Mouse (Mus musculus): ENCODE measurements around the gene Clstn2. TPM values are rescaled to one million over a fixed set of nuclear protein-coding genes. Genes with fewer than 3 reads are reported as not detected.

The Clstn2 gene
- total and polyA plus RNA-seq, 3 experiments: not detected

DNA sequence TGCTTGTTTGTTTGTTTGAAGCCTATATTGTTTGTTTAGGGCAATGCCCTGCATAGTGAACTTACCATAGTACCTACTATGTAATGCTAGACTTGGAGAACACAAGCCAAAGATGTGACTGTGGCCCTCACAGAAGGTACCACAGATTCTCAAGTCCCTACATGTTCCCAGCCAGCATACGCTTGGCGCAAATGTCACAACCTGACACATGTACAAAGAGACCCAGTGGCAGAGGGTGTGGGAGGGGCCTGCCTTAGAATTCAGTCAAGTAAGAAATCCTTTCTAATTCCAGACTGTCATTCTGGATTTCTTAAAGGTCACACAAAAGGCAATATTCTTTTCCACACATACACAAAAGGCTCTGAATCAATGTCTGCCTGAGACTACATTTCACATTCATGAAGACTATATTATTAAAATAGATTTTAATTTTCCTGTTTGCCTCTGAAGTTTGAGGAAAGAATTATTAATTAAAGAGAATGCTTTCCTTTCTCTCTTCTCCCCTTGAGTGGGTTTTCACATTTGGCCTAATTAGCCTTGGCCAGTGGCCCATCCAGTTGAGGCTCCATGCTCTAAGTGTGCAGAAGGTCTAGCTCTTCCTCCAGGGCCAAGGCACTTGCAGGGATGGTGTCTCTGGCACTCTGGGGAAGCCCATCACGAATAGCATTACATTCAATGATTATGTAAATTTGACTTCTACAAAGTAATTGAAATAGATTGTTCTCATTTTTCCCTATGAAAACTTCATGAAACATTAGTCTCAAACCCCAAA is 305.1 kb downstream of the Clstn2 start:
- Histone ChIP-seq H3K4me1 (ENCODE audit: control insufficient read depth in 1 of 2, insufficient read depth in 2 of 2, low read length in 2 of 2) (no peaks in the 10 kb centered on the region), H3K27me3 (ENCODE audit: control insufficient read depth in 1 of 2, insufficient read depth in 2 of 2, low read length in 2 of 2) (no peaks in the 10 kb centered on the region), H3K79me2 (ENCODE audit: control insufficient read depth, insufficient read depth, low read length, poor library complexity) (no peaks in the 10 kb centered on the region), H3K9ac (ENCODE audit: control insufficient read depth, low read depth, low read length, poor library complexity, severe bottlenecking) (no peak overlapping the region), H3K9me3 (replicated peaks; ENCODE audit: insufficient read depth, low read length) (no peaks in the 10 kb centered on the region), H3K4me3 (ENCODE audit: control insufficient read depth in 1 of 2, insufficient read depth in 1 of 2, low read depth in 2 of 2, low read length in 2 of 2) (no peak overlapping the region), H3K27ac (ENCODE audit: control insufficient read depth, low read depth, low read length) (no peak overlapping the region), H3K36me3 (ENCODE audit: control insufficient read depth in 1 of 2, insufficient read depth in 2 of 2, low read length in 2 of 2) (no peaks in the 10 kb centered on the region)
- DNase-seq (ENCODE audit: low read depth, low spot score): no peak
- TF ChIP-seq RCOR1 (IDR thresholded peaks at IDR 0.05; ENCODE audit: low read depth, low read length) (no peak), GATA1 (IDR thresholded peaks at IDR 0.05; ENCODE audit: low read depth, low read length) (no peak), SMC3 (IDR thresholded peaks at IDR 0.05; ENCODE audit: low read depth, low read length) (no peak), UBTF (IDR thresholded peaks at IDR 0.05; ENCODE audit: borderline replicate concordance, insufficient read depth, low read depth, low read length) (no peak)

DNA sequence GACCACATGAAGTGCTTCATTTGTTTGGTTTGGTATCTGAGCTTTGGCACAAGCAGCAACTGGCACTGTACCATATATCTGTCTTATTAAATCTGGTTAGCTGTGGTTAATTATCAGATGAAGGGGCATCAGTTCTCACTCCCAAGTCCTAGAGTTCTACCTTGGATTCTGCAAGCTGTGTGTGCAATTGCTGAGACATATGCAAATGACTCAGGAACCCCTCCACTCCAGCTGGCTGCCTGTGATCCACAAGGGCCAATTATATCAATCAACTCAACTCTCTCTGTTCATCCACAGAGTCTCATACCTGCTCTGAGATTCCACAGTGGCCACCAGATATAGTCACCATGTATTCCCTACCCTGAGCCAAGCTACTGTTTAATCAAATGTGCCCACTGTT is 315.3 kb downstream of the Clstn2 start:
- Histone ChIP-seq H3K4me3 (ENCODE audit: control insufficient read depth in 1 of 2, insufficient read depth in 1 of 2, low read depth in 2 of 2, low read length in 2 of 2) (no peak overlapping the region), H3K27me3 (ENCODE audit: control insufficient read depth in 1 of 2, insufficient read depth in 2 of 2, low read length in 2 of 2) (no peaks in the 10 kb centered on the region), H3K9me3 (replicated peaks; ENCODE audit: insufficient read depth, low read length) (no peaks in the 10 kb centered on the region), H3K79me2 (ENCODE audit: control insufficient read depth, insufficient read depth, low read length, poor library complexity) (no peaks in the 10 kb centered on the region), H3K36me3 (ENCODE audit: control insufficient read depth in 1 of 2, insufficient read depth in 2 of 2, low read length in 2 of 2) (no peaks in the 10 kb centered on the region), H3K27ac (ENCODE audit: control insufficient read depth, low read depth, low read length) (no peak overlapping the region), H3K4me1 (ENCODE audit: control insufficient read depth in 1 of 2, insufficient read depth in 2 of 2, low read length in 2 of 2) (no peaks in the 10 kb centered on the region), H3K9ac (ENCODE audit: control insufficient read depth, low read depth, low read length, poor library complexity, severe bottlenecking) (no peak overlapping the region)
- DNase-seq (ENCODE audit: low read depth, low spot score): no peak
- no peak for TF ChIP-seq RAD21 (IDR thresholded peaks at IDR 0.05; ENCODE audit: low read depth, low read length)
- no peak for TF ChIP-seq ZKSCAN1 (IDR thresholded peaks at IDR 0.05; ENCODE audit: low read depth, low read length)
- no peak for TF ChIP-seq MAX (IDR thresholded peaks at IDR 0.05; ENCODE audit: low read length)
- TF ChIP-seq SMC3 (IDR thresholded peaks at IDR 0.05; ENCODE audit: low read depth, low read length): no peak
- no peak for TF ChIP-seq TAL1 (IDR thresholded peaks at IDR 0.05; ENCODE audit: low read length)
- no peak for TF ChIP-seq HCFC1 (IDR thresholded peaks at IDR 0.05; ENCODE audit: low read depth, low read length)
- no peak for TF ChIP-seq EP300 (IDR thresholded peaks at IDR 0.05; ENCODE audit: low read depth in 1 of 2, low read length in 2 of 2)

DNA sequence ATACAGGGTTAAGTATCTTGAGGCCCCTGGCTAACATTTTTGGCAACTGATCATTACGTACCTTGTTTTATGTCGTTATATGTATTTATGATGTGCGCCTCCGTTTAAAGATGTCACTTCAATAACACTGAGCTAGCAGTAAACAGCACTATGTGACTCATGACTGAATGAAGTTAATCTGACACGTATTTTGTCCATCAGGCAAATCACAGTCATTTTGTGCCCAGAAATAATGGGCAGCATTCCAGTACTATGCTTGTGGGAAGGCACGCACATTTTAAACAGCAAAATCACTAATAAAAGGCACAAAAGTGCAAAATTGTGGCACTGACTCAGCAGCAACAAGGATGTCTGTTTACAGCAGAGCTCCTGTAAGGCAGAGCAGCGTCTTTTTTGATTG is 316.0 kb downstream of the Clstn2 start:
- no peak overlapping the region for H3K4me3 ChIP-seq (ENCODE audit: control insufficient read depth in 1 of 2, insufficient read depth in 1 of 2, low read depth in 2 of 2, low read length in 2 of 2)
- H3K27me3 ChIP-seq (ENCODE audit: control insufficient read depth in 1 of 2, insufficient read depth in 2 of 2, low read length in 2 of 2): no peaks in the 10 kb centered on the region
- no peaks in the 10 kb centered on the region for H3K4me1 ChIP-seq (ENCODE audit: control insufficient read depth in 1 of 2, insufficient read depth in 2 of 2, low read length in 2 of 2)
- H3K9ac ChIP-seq (ENCODE audit: control insufficient read depth, low read depth, low read length, poor library complexity, severe bottlenecking): no peak overlapping the region
- H3K36me3 ChIP-seq (ENCODE audit: control insufficient read depth in 1 of 2, insufficient read depth in 2 of 2, low read length in 2 of 2): no peaks in the 10 kb centered on the region
- TF ChIP-seq E2F4 (IDR thresholded peaks at IDR 0.05; ENCODE audit: borderline replicate concordance, low read depth, low read length) (no peak), MXI1 (IDR thresholded peaks at IDR 0.05; ENCODE audit: low read depth, low read length) (no peak), TAL1 (IDR thresholded peaks at IDR 0.05; ENCODE audit: low read length) (no peak), ZC3H11A (IDR thresholded peaks at IDR 0.05; ENCODE audit: low read depth, low read length) (no peak), MAFK (IDR thresholded peaks at IDR 0.05; ENCODE audit: borderline replicate concordance, low read depth, low read length) (no peak), GATA1 (IDR thresholded peaks at IDR 0.05; ENCODE audit: low read depth, low read length) (no peak), USF2 (IDR thresholded peaks at IDR 0.05; ENCODE audit: borderline replicate concordance in 1 of 2, insufficient read depth in 1 of 2, low read depth in 1 of 2, low read length in 2 of 2) (no peak), UBTF (IDR thresholded peaks at IDR 0.05; ENCODE audit: borderline replicate concordance, insufficient read depth, low read depth, low read length) (no peak), SMC3 (IDR thresholded peaks at IDR 0.05; ENCODE audit: low read depth, low read length) (no peak), MYB (IDR thresholded peaks at IDR 0.05; ENCODE audit: low read depth, low read length) (no peak), KAT2A (conservative IDR thresholded peaks at IDR 0.05; ENCODE audit: low read depth, low read length) (no peak), CTCF (IDR thresholded peaks at IDR 0.05 in 2 of 3, conservative IDR thresholded peaks at IDR 0.05 in 1 of 3; ENCODE audit: control insufficient read depth in 1 of 3, insufficient read depth in 1 of 3, low read depth in 2 of 3, low read length in 3 of 3, poor library complexity in 1 of 3, severe bottlenecking in 1 of 3) (no peak), SIN3A (IDR thresholded peaks at IDR 0.05; ENCODE audit: low read length) (no peak), HCFC1 (IDR thresholded peaks at IDR 0.05; ENCODE audit: low read depth, low read length) (no peak), RCOR1 (IDR thresholded peaks at IDR 0.05; ENCODE audit: low read depth, low read length) (no peak)
- H3K9me3 ChIP-seq (replicated peaks; ENCODE audit: insufficient read depth, low read length): no peaks in the 10 kb centered on the region
- no peak overlapping the region for H3K27ac ChIP-seq (ENCODE audit: control insufficient read depth, low read depth, low read length)
- DNase-seq (ENCODE audit: low read depth, low spot score): no peak
- H3K79me2 ChIP-seq (ENCODE audit: control insufficient read depth, insufficient read depth, low read length, poor library complexity): no peaks in the 10 kb centered on the region
